Mouse (Mus musculus) CH12.LX (cell line): ENCODE measurements around the gene Gm5089. TPM values are rescaled to one million over a fixed set of nuclear protein-coding genes. Genes with fewer than 3 reads are reported as not detected.

Experiments
- DNase-seq: peaks from one replicate; pipeline ENCODE4 v3.0.0-alpha.2; 2013; ENCODE audit errors: extremely low read depth
- H3K27ac ChIP-seq: 2 replicates; pipeline ENCODE4 v1.5.1; 2012; ENCODE audit warnings: low read depth, mild to moderate bottlenecking, control low read depth, moderate library complexity; ENCODE audit not compliant: insufficient read depth
- H3K27me3 ChIP-seq: replicated peaks from 2 replicates; pipeline ENCODE3; 2012; ENCODE audit warnings: inconsistent platforms
- H3K36me3 ChIP-seq, 2 experiments: replicated peaks in 1 of 2; 2 replicates each; pipeline versions ENCODE3 to v1.6.1; 2012; ENCODE audit warnings: inconsistent platforms in 1 of 2, low read length in 1 of 2, mild to moderate bottlenecking in 1 of 2, mixed read lengths in 1 of 2, moderate library complexity in 1 of 2; ENCODE audit not compliant: control insufficient read depth in 1 of 2, insufficient read depth in 1 of 2
- H3K4me1 ChIP-seq, 2 experiments: 2 replicates each; pipeline ENCODE4 v1.6.1; 2012; ENCODE audit warnings: inconsistent platforms in 1 of 2, moderate library complexity in 1 of 2; ENCODE audit not compliant: insufficient read depth in 2 of 2, control insufficient read depth in 1 of 2
- H3K4me2 ChIP-seq: 2 replicates; pipeline ENCODE4 v1.6.1; 2012; ENCODE audit warnings: low read depth, mild to moderate bottlenecking, control low read depth; ENCODE audit not compliant: poor library complexity, insufficient read depth, severe bottlenecking
- H3K4me3 ChIP-seq, 3 experiments: fragments of 150-350 bp in 1 of 3; sonication (generic) in 1 of 3; replicated peaks in 1 of 3; 2 replicates each; pipeline versions ENCODE3 to v1.5.1; 2011 to 2012; ENCODE audit warnings: low read depth in 2 of 3, low read length in 2 of 3, mild to moderate bottlenecking in 2 of 3, moderate library complexity in 2 of 3, control low read depth in 1 of 3, improper control_type of control experiment in 1 of 3, inconsistent platforms in 1 of 3, mixed read lengths in 1 of 3; ENCODE audit not compliant: poor library complexity in 1 of 3
- H3K79me2 ChIP-seq: replicated peaks from 2 replicates; pipeline ENCODE4 v1.6.1; 2012; ENCODE audit warnings: mild to moderate bottlenecking, moderate library complexity; ENCODE audit not compliant: control insufficient read depth, poor library complexity, insufficient read depth, severe bottlenecking; ENCODE audit errors: extremely low read depth
- H3K9ac ChIP-seq: 2 replicates; pipeline ENCODE4 v1.6.1; 2012; ENCODE audit warnings: low read depth, mild to moderate bottlenecking, control low read depth, moderate library complexity; ENCODE audit not compliant: insufficient read depth
- H3K9me3 ChIP-seq: replicated peaks from 2 replicates; pipeline ENCODE3; 2012; ENCODE audit warnings: low read length, inconsistent platforms, mixed read lengths
- BHLHE40 ChIP-seq: IDR thresholded peaks from 2 replicates; pipeline ENCODE4 v1.6.1; 2011; ENCODE audit warnings: mild to moderate bottlenecking, low read depth, low read length, improper control_type of control experiment
- CHD1 ChIP-seq: IDR thresholded peaks from 2 replicates; pipeline ENCODE4 v1.6.1; 2012; ENCODE audit warnings: low read depth, low read length, improper control_type of control experiment, inconsistent platforms
- CHD2 ChIP-seq: IDR thresholded peaks from 2 replicates; pipeline ENCODE4 v1.6.1; 2011; ENCODE audit warnings: low read length, improper control_type of control experiment
- ETS1 ChIP-seq: conservative IDR thresholded peaks from 2 replicates; pipeline ENCODE4 v1.6.1; 2012; ENCODE audit warnings: low read depth, mild to moderate bottlenecking, inconsistent platforms, low read length, improper control_type of control experiment, moderate library complexity
- GABPA ChIP-seq: IDR thresholded peaks from 2 replicates; pipeline ENCODE4 v1.6.1; 2012; ENCODE audit warnings: low read depth, low read length, improper control_type of control experiment, inconsistent platforms; ENCODE audit not compliant: insufficient replicate concordance
- HCFC1 ChIP-seq: IDR thresholded peaks from 2 replicates; pipeline ENCODE4 v1.6.1; 2012; ENCODE audit warnings: low read depth, mild to moderate bottlenecking, inconsistent platforms, low read length, improper control_type of control experiment
- IRF4 ChIP-seq: IDR thresholded peaks from 2 replicates; pipeline ENCODE4 v1.6.1; 2014; ENCODE audit warnings: low read depth, mild to moderate bottlenecking, inconsistent platforms, low read length, improper control_type of control experiment
- KAT2A ChIP-seq: IDR thresholded peaks from 2 replicates; pipeline ENCODE4 v1.6.1; 2012; ENCODE audit warnings: low read length, improper control_type of control experiment, inconsistent platforms; ENCODE audit not compliant: insufficient replicate concordance
- MAFK ChIP-seq: IDR thresholded peaks from 2 replicates; pipeline ENCODE4 v1.6.1; 2011; ENCODE audit warnings: low read length, improper control_type of control experiment; ENCODE audit not compliant: insufficient replicate concordance
- MAX ChIP-seq: IDR thresholded peaks from 2 replicates; pipeline ENCODE4 v1.6.1; 2011; ENCODE audit warnings: low read length, improper control_type of control experiment
- MAZ ChIP-seq: IDR thresholded peaks from 2 replicates; pipeline ENCODE4 v1.6.1; 2012; ENCODE audit warnings: low read depth, mild to moderate bottlenecking, inconsistent platforms, low read length, improper control_type of control experiment, moderate library complexity
- MEF2A ChIP-seq: IDR thresholded peaks from 2 replicates; pipeline ENCODE4 v1.6.1; 2014; ENCODE audit warnings: low read depth, mild to moderate bottlenecking, inconsistent platforms, low read length, improper control_type of control experiment, borderline replicate concordance
- MXI1 ChIP-seq: IDR thresholded peaks from 2 replicates; pipeline ENCODE4 v1.6.1; 2011; ENCODE audit warnings: mild to moderate bottlenecking, low read depth, low read length, improper control_type of control experiment
- NRF1 ChIP-seq: IDR thresholded peaks from 2 replicates; pipeline ENCODE4 v1.6.1; 2014; ENCODE audit warnings: low read depth, mild to moderate bottlenecking, inconsistent platforms, low read length, improper control_type of control experiment, moderate library complexity
- RAD21 ChIP-seq: IDR thresholded peaks from 2 replicates; pipeline ENCODE4 v1.6.1; 2011; ENCODE audit warnings: low read depth, mild to moderate bottlenecking, low read length, improper control_type of control experiment, moderate library complexity
- SIN3A ChIP-seq: IDR thresholded peaks from 2 replicates; pipeline ENCODE4 v1.6.1; 2012; ENCODE audit warnings: low read length, improper control_type of control experiment, inconsistent platforms
- TCF12 ChIP-seq: IDR thresholded peaks from 2 replicates; pipeline ENCODE4 v1.6.1; 2014; ENCODE audit warnings: low read depth, mild to moderate bottlenecking, inconsistent platforms, low read length, improper control_type of control experiment
- USF1 ChIP-seq: IDR thresholded peaks from 2 replicates; pipeline ENCODE4 v1.6.1; 2014; ENCODE audit warnings: low read depth, mild to moderate bottlenecking, inconsistent platforms, low read length, improper control_type of control experiment
- ZC3H11A ChIP-seq: IDR thresholded peaks from 2 replicates; pipeline ENCODE4 v1.6.1; 2012; ENCODE audit warnings: low read depth, mild to moderate bottlenecking, inconsistent platforms, low read length, improper control_type of control experiment
- ZKSCAN1 ChIP-seq: IDR thresholded peaks from 2 replicates; pipeline ENCODE4 v1.6.1; 2012; ENCODE audit warnings: low read depth, inconsistent platforms, low read length, improper control_type of control experiment, borderline replicate concordance
- dilution Hi-C: fragments of 300-500 bp; cut with MboI; formaldehyde crosslinking; loops from 2 replicates; pipeline ENCODE4 v1.14.3; 2020; ENCODE audit warnings: low sequenced_read_pairs; ENCODE audit not compliant: extremely low pct_unique_long_range_greater_than_20kb, extremely low pct_ligation_motif_present
- in situ Hi-C: fragments of 300-500 bp; cut with MboI; formaldehyde crosslinking; loops from 3 replicates; pipeline ENCODE4 v1.14.3; 2019; ENCODE audit warnings: low sequenced_read_pairs, low pct_ligation_motif_present, low pct_unique_long_range_greater_than_20kb, mixed read lengths
- polyA plus RNA-seq: library from polyadenylated mRNA; unstranded; fragments of >175 nt; gene quantifications from 2 replicates; pipeline ENCODE4 v1.2.1, GENCODE M21; 2012; ENCODE audit warnings: low read depth; ENCODE audit not compliant: insufficient read length
- total RNA-seq, 2 experiments: library from RNA; depleted of rRNA; stranded (reverse); fragments of 300-350 nt in 1 of 2; fragments of >200 nt in 1 of 2; gene quantifications; 2 replicates each; pipeline ENCODE4 v1.2.3; 2012 to 2014

The Gm5089 gene
- total and polyA plus RNA-seq, 3 experiments: not detected

DNA sequence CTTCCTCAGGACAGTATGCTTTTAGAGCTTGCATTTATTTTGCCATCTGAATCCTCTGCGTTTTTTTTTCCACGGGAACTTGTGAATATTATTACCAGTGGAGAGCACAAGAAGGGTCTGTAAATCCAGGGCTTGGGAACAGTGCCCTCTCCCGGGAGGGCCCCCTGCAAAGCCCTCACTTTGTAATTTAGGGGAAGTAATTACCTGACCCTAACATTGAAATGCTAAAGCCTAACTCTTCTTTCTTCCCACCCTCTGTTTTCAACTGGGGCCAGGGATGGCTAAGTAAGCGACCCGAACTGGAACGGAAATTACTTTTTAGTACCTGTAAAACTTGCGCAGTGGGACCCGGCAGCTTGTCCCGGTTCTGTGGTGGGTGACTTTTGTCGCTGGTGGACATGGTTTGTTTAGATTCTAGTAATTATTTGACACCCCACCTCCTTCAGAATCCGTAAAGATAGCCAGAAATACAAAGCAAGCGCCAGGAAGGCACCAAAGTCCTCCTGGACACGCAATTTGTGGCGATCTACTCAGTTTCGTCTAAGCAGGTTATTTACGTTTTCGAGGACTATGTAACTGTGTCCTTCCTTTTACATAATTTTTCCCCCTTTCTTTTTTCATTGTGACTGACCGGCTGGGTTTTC, 44.9 kb downstream of the Gm5089 start:
- Histone ChIP-seq H3K79me2 (no peaks in the 10 kb centered on the region), H3K9ac (no peak overlapping the region), H3K4me3 (no peak overlapping the region), H3K9me3 (peaks cover 3% of the 10 kb centered on the region), H3K27ac (no peak overlapping the region), H3K27me3 (no peaks in the 10 kb centered on the region), H3K36me3 (no peaks in the 10 kb centered on the region), H3K4me1 (peaks cover 0 to 10% of the 10 kb centered on the region in 2 experiments; a peak in 2 of 4 replicates), H3K4me2 (no peak overlapping the region)
- in situ Hi-C loops: no loop called here
- dilution Hi-C loops: no loop called here
- DNase-seq: no peak
- TF ChIP-seq MAZ (no peak), CHD1 (no peak), USF1 (no peak), MEF2A (no peak), CHD2 (no peak), MAFK (no peak), MAX (no peak), HCFC1 (no peak), RAD21 (no peak), BHLHE40 (no peak), ZC3H11A (no peak), ZKSCAN1 (no peak), TCF12 (no peak), SIN3A (no peak), MXI1 (no peak), KAT2A (no peak), IRF4 (no peak)

DNA sequence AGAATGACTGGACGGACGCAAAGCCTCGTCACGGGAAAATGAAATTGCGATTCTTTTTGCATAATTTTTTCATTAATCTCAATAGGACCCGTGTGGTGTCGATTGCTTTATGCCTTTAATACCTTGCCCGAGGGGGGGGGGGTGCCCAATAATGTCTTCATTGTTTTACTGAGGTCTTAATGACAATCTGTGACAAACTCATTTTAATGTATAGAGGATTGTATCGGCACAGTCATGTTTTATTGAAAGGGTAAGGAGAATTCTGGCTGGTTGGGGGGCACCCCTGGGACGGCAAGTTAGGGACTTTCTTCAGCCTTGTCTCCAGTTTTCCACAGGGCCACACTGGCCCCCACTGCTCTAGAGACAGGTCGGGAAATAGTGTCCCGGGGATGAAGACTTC, 45.7 kb downstream of the Gm5089 start:
- H3K27me3 ChIP-seq: no peaks in the 10 kb centered on the region
- no peak overlapping the region for H3K4me2 ChIP-seq
- no peaks in the 10 kb centered on the region for H3K36me3 ChIP-seq
- TF ChIP-seq GABPA: no peak
- TF ChIP-seq ETS1: no peak
- no peak for TF ChIP-seq NRF1
- TF ChIP-seq MAZ: no peak
- H3K4me1 ChIP-seq: peaks cover 0 to 7% of the 10 kb centered on the region in 2 experiments; a peak in 1 of 4 replicates
- peaks cover 3% of the 10 kb centered on the region for H3K9me3 ChIP-seq
- dilution Hi-C loops: no loop called here
- DNase-seq: no peak
- in situ Hi-C loops: no loop called here
- no peak overlapping the region for H3K4me3 ChIP-seq
- H3K79me2 ChIP-seq: no peaks in the 10 kb centered on the region
- H3K27ac ChIP-seq: no peak overlapping the region
- H3K9ac ChIP-seq: no peak overlapping the region
